Mouse (Mus musculus): ENCODE measurements around the gene Phactr3. TPM values are rescaled to one million over a fixed set of nuclear protein-coding genes. Genes with fewer than 3 reads are reported as not detected.

Gene Phactr3
- total RNA-seq, 2 experiments from 2014 or later = 0.97 to 1.5 TPM

- no peak for DNase-seq
- intact Hi-C loops (cut with DNase I) = no loop called here
These were observed 13.0 kb downstream of the Phactr3 start for GRCm38 (mm10) chr2:178131606-178132365.

- no peak for DNase-seq
- intact Hi-C loops (cut with DNase I) = loop anchor here (5.0 kb wide), 1 partner anchor 202 kb away; no protein-coding TSS in a partner anchor
These were observed 16.9 kb downstream of the Phactr3 start for GRCm38 (mm10) chr2:178135713-178136112.

GRCm38 (mm10) chr2:178137518-178137917, 18.7 kb downstream of the Phactr3 start:
- DNase-seq = peak; percentile 25 to 41
- intact Hi-C loops (cut with DNase I) = loop anchor here (1.0 to 5.0 kb wide), 3 partner anchors 109 to 200 kb away; no protein-coding TSS in a partner anchor

GRCm38 (mm10) chr2:178141489-178141922, 22.7 kb downstream of the Phactr3 start:
- intact Hi-C loops (cut with DNase I) = no loop called here
- no peak for DNase-seq

- no peak for DNase-seq
- intact Hi-C loops (cut with DNase I) = no loop called here
These were observed 23.7 kb downstream of the Phactr3 start for GRCm38 (mm10) chr2:178142291-178143023.

- intact Hi-C loops (cut with DNase I) = no loop called here
These were observed 24.2 kb downstream of the Phactr3 start for GRCm38 (mm10) chr2:178143024-178143415.

GRCm38 (mm10) chr2:178143898-178144297, 25.1 kb downstream of the Phactr3 start:
- no peak for DNase-seq
- intact Hi-C loops (cut with DNase I) = no loop called here

More at GRCm38 (mm10) chr2:178143024-178143415, 24.2 kb downstream of the Phactr3 start:
- DNase-seq = no peak

GRCm38 (mm10) chr2:178149312-178149711, 30.5 kb downstream of the Phactr3 start:
- intact Hi-C loops (cut with DNase I) = no loop called here
- no peak for DNase-seq

GRCm38 (mm10) chr2:178150697-178151096, 31.9 kb downstream of the Phactr3 start:
- intact Hi-C loops (cut with DNase I) = no loop called here
- DNase-seq = no peak

- intact Hi-C loops (cut with DNase I) = no loop called here
These were observed 34.8 kb downstream of the Phactr3 start for GRCm38 (mm10) chr2:178153601-178154000.

GRCm38 (mm10) chr2:178154129-178154528, 35.4 kb downstream of the Phactr3 start:
- intact Hi-C loops (cut with DNase I) = no loop called here

More at GRCm38 (mm10) chr2:178153601-178154000, 34.8 kb downstream of the Phactr3 start:
- DNase-seq = no peak

GRCm38 (mm10) chr2:178154576-178154975, 35.8 kb downstream of the Phactr3 start:
- intact Hi-C loops (cut with DNase I) = no loop called here
- DNase-seq = no peak

More at GRCm38 (mm10) chr2:178154129-178154528, 35.4 kb downstream of the Phactr3 start:
- DNase-seq = no peak

- intact Hi-C loops (cut with DNase I) = no loop called here
- DNase-seq = no peak
These were observed 36.6 kb downstream of the Phactr3 start for GRCm38 (mm10) chr2:178155176-178155916.

GRCm38 (mm10) chr2:178155917-178156282, 37.1 kb downstream of the Phactr3 start:
- DNase-seq = peak; percentile 35 to 45
- intact Hi-C loops (cut with DNase I) = no loop called here

- intact Hi-C loops (cut with DNase I) = no loop called here
- DNase-seq = no peak
These were observed 40.2 kb downstream of the Phactr3 start for GRCm38 (mm10) chr2:178158936-178159335.

GRCm38 (mm10) chr2:178163981-178164380, 45.2 kb downstream of the Phactr3 start:
- intact Hi-C loops (cut with DNase I) = no loop called here
- no peak for DNase-seq

GRCm38 (mm10) chr2:178165943-178166342, 47.2 kb downstream of the Phactr3 start:
- no peak for DNase-seq
- intact Hi-C loops (cut with DNase I) = no loop called here

GRCm38 (mm10) chr2:178169983-178170382, 51.2 kb downstream of the Phactr3 start:
- DNase-seq = no peak
- intact Hi-C loops (cut with DNase I) = no loop called here

- DNase-seq = no peak
- intact Hi-C loops (cut with DNase I) = no loop called here
These were observed 55.2 kb downstream of the Phactr3 start for GRCm38 (mm10) chr2:178173951-178174350.

GRCm38 (mm10) chr2:178175286-178175931, 56.6 kb downstream of the Phactr3 start:
- intact Hi-C loops (cut with DNase I) = no loop called here
- DNase-seq = no peak

Data from heart, postnatal 36 days (tissue).